Mouse (Mus musculus) embryonic facial prominence, embryonic 13.5 days (tissue): ENCODE data around the gene Ttc41. TPM values are rescaled to one million over a fixed set of nuclear protein-coding genes. Genes with fewer than 3 reads are reported as not detected.

Source experiments
- ATAC-seq: fragments of 200-750 bp; cut with Nextera tagmentation; 2 replicates; pipeline ENCODE4 v1.8.0; 2017; ENCODE audit warnings: low read depth; ENCODE audit not compliant: insufficient number of reproducible peaks, insufficient read depth, low FRiP score, low TSS enrichment
- H3K27ac ChIP-seq: fragments of 300-500 bp; sonication (generic); 2 replicates; pipeline ENCODE4 v1.5.1; 2015; ENCODE audit warnings: moderate library complexity, mild to moderate bottlenecking, inconsistent platforms
- H3K27me3 ChIP-seq: fragments of 300-500 bp; sonication (generic); 2 replicates; pipeline ENCODE4 v1.6.1; 2015; ENCODE audit warnings: mild to moderate bottlenecking, inconsistent platforms
- H3K36me3 ChIP-seq: fragments of 300-500 bp; sonication (generic); 2 replicates; pipeline ENCODE4 v1.6.1; 2015; ENCODE audit warnings: mild to moderate bottlenecking, inconsistent platforms
- H3K4me1 ChIP-seq: fragments of 300-500 bp; sonication (generic); 2 replicates; pipeline ENCODE4 v1.6.1; 2015; ENCODE audit warnings: inconsistent platforms
- H3K4me2 ChIP-seq: fragments of 300-500 bp; sonication (generic); 2 replicates; pipeline ENCODE4 v1.6.1; 2015; ENCODE audit warnings: moderate library complexity, mild to moderate bottlenecking, inconsistent platforms
- H3K4me3 ChIP-seq: fragments of 300-500 bp; sonication (generic); 2 replicates; pipeline ENCODE4 v1.5.1; 2015; ENCODE audit warnings: mild to moderate bottlenecking, inconsistent platforms
- H3K9ac ChIP-seq: fragments of 300-500 bp; sonication (generic); 2 replicates; pipeline ENCODE4 v1.6.1; 2015; ENCODE audit warnings: mild to moderate bottlenecking, inconsistent platforms
- H3K9me3 ChIP-seq: fragments of 300-500 bp; sonication (generic); 2 replicates; pipeline ENCODE4 v1.6.1; 2016; ENCODE audit warnings: inconsistent platforms
- WGBS: fragments of 180-500 bp; shearing (Covaris S2); methylation state at CpG from one replicate; pipeline ENCODE4 v1.1.7; 2015; ENCODE audit warnings: mixed read lengths; 5-methylcytosine and 5-hydroxymethylcytosine counted together
- polyA plus RNA-seq: library from polyadenylated mRNA; unstranded; fragments of >200 nt; fragmentation: Nextera tagmentation; extraction: Ambion mirVana; gene quantifications from 2 replicates; pipeline ENCODE4 v1.2.1, GENCODE M21; 2015

Ttc41 gene
- polyA plus RNA-seq, 1 experiment from 2014 or later, result 1.7 TPM

DNA sequence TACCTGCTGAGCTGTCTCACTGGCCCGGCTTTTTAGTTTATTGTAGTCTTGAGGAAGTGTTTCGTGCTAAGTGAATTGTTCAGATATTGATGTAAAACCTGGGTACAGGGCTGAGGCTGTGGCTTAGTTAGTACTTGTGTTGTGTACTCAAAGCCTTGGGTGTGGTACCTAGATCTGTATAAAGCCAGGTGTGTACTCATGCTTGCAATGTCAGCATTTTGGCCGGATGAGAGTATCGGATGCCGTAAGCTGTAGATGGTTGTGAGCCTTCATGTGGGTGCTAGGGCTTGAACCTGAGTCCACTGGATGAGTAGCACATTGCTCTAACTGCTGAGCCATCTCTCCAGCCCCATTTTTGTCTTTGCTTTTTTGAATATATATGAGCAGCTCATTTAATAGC is 80.5 kb downstream of the Ttc41 start:
- no peaks in the 10 kb centered on the region for H3K27me3 ChIP-seq
- H3K4me1 ChIP-seq, result peaks cover 15% of the 10 kb centered on the region
- H3K27ac ChIP-seq, result no peak overlapping the region
- 94% methylated on average over 5 of the region's 5 CpGs for WGBS
- no peaks in the 10 kb centered on the region for H3K9me3 ChIP-seq
- H3K4me3 ChIP-seq, result no peak overlapping the region
- no peaks in the 10 kb centered on the region for H3K36me3 ChIP-seq
- H3K9ac ChIP-seq, result no peak overlapping the region
- H3K4me2 ChIP-seq, result no peak overlapping the region
- no peak for ATAC-seq

DNA sequence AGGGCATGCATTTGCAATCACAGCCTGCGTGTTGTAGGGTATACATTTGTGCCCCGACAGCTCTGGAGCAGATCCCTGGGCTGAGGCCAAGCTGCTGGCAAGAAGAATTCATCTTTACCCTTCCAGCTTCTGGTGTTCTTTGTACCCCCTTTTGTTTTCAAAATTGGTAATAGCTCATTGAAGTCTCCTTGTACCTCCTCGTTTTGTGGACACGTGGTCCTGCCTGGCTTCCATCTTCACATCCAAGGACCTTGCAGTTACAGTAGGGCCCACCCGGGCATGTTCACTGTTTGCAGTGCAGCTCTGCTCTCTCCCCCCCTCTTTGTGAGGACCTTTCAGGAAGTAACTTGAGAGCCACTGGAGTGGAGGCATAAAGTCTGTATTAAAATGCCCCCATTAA is 82.6 kb downstream of the Ttc41 start:
- WGBS, result 39% methylated on average over 5 of the region's 5 CpGs
- no peak overlapping the region for H3K27ac ChIP-seq
- H3K36me3 ChIP-seq, result no peaks in the 10 kb centered on the region
- H3K9me3 ChIP-seq, result no peaks in the 10 kb centered on the region
- H3K4me2 ChIP-seq, result no peak overlapping the region
- H3K4me1 ChIP-seq, result peaks cover 18% of the 10 kb centered on the region; the same call in 1 of the 2 replicates
- no peak overlapping the region for H3K9ac ChIP-seq
- H3K27me3 ChIP-seq, result no peaks in the 10 kb centered on the region
- no peak overlapping the region for H3K4me3 ChIP-seq
- no peak for ATAC-seq

DNA sequence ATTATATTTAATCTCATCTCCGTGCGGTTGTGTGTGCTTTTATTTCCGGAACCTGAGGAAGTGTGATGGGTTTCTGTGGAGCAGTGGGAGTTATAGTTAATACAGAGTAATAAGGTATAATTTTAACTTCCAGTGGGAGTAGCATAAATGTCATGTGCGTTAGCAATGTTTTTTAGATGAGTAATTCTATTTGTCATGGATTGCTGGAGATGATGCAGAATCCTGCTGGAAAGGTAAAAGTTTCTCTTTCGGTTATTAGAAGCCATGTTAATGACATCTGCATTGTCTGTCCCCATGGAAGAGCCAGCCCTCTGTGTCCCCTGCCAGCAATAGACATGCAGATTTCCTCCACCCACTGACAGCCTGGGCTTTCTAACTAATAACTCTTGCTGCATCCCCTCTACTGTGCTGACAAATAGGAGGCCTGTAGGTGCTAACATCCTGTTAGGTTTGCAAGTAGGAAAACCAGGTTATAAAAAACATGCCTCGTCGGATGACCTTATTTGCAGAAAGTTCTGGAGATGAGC is 83.6 kb downstream of the Ttc41 start:
- no peak for ATAC-seq

DNA sequence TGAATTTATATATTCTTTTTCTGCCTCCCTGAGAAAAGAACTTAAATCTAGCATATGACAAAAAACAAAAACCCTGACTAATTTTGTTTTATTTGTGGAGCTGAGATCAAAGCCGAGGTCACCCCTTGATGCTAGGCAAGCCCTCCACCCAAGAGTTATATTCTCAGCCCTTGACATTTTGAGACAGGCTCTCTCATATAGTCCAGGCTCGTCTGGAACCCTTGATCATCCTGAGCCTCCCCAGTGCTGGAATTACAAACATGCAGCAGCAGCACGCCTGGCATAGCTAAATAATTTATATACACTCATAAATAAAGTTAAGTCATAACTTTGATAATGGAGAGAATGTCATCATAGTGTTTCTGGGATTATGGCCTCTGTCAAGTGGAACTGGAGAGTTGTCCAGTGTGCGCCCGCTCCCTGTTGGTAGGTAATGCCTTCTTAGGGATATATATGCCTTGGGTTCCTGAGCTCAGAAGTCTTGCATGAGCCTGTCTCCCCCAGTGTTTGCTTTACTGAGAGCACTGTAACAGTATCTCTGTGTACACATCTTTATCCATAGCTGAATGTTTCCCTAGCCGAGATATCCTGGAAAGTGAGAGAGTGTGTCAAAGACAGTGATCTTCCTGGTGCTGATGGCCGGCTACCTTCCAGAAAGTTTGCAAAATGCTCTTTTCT is 86.0 kb downstream of the Ttc41 start:
- no peak overlapping the region for H3K4me3 ChIP-seq
- no peak overlapping the region for H3K9ac ChIP-seq
- no peak overlapping the region for H3K4me2 ChIP-seq
- no peak overlapping the region for H3K27ac ChIP-seq
- no peak for ATAC-seq
- H3K36me3 ChIP-seq, result no peaks in the 10 kb centered on the region
- H3K9me3 ChIP-seq, result no peaks in the 10 kb centered on the region
- H3K27me3 ChIP-seq, result no peaks in the 10 kb centered on the region
- H3K4me1 ChIP-seq, result peaks cover 18% of the 10 kb centered on the region; the same call in 1 of the 2 replicates
- WGBS, result 67% methylated on average over 7 of the region's 7 CpGs

More for the DNA sequence above, 83.6 kb downstream of the Ttc41 start:
- H3K27ac ChIP-seq, result no peak overlapping the region
- H3K27me3 ChIP-seq, result no peaks in the 10 kb centered on the region
- peaks cover 18% of the 10 kb centered on the region; the same call in 1 of the 2 replicates for H3K4me1 ChIP-seq
- no peak overlapping the region for H3K9ac ChIP-seq
- no peaks in the 10 kb centered on the region for H3K36me3 ChIP-seq
- no peak overlapping the region for H3K4me3 ChIP-seq
- no peaks in the 10 kb centered on the region for H3K9me3 ChIP-seq
- no peak overlapping the region for H3K4me2 ChIP-seq
- WGBS, result 76% methylated on average over 7 of the region's 7 CpGs

DNA sequence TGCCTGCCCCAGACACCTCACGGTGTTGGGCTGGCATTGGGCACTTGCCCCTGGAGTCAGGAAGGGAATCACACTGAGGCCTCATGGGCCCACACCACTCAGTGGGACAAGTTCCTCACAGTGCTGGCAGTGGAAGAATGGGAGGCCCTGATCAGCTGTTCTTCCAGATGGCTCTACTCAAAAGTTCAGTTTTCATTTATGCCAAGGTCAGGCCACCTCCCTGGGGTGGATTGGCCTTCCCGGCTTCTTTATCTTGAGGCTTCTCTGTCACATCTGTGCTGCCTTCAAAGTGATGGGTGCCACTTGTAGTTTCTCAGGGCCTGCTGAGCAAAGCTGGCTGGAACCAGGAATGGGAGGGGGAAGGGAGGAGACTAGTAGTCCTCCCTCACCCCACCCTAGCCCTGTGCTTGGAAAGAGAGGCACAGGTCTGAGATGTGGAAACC is 87.9 kb downstream of the Ttc41 start:
- Histone ChIP-seq H3K4me3 (no peak overlapping the region), H3K4me1 (peaks cover 9% of the 10 kb centered on the region; the same call in 1 of the 2 replicates), H3K27me3 (no peaks in the 10 kb centered on the region), H3K4me2 (no peak overlapping the region), H3K27ac (no peak overlapping the region), H3K9ac (no peak overlapping the region), H3K9me3 (no peaks in the 10 kb centered on the region), H3K36me3 (no peaks in the 10 kb centered on the region)
- 67% methylated on average over 2 of the region's 2 CpGs for WGBS
- ATAC-seq, result no peak

DNA sequence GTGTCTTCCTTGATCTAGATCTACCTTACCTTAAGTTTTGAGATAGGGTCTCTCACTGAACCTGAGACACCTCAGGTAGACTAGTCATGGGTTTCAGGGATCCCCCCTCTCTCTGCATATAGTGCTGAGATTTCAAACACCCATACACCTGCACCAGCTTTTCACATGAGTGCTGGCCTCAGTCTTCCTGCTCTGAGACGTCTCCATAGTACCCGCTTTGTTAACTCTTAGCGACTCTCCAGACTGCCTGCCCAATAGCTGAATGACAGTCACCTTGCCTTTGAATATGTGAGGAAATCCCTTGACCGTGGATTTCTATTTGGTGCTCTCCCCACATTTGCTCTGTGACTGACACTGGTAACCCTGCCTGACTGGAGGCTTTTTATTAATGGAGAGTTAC is 88.6 kb downstream of the Ttc41 start:
- no peak for ATAC-seq
- no peaks in the 10 kb centered on the region for H3K27me3 ChIP-seq

DNA sequence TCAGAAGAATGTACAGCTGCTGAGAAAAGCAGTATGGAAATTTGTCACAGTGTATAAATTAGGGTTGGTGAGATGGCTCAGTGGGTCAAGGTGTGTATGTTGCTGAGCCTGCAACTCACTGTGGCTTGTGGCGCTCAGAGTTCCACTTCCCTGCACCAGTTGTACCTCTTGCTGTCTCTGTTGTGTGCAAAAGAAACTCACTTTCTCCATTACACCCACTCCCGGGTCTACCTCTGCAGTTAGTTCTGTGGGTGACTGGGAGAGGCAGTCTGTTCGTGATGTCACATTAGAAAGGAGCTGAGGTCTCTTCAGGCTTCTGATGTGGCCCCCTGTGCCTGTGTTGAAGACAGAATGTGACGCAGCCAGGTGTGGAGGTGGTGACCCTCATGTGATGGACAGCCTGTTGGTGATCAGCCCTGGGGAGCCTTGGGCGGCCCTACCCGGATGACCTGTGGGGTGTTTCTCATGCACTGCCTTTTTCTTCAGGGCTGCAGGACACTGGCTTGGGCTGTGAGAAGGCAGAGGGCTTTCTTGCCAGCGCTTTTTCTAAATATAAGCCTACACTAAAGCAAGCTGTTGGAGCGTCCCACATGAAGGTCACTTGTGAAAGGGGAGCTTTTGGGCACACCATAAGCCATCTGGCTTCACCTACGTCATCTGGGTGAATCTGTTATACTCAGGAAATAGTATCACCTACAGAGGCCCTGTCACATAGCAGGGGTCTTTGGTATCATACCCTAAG is 89.4 kb downstream of the Ttc41 start:
- Histone ChIP-seq H3K27me3 (no peaks in the 10 kb centered on the region), H3K27ac (no peak overlapping the region), H3K4me3 (no peak overlapping the region), H3K9ac (no peak overlapping the region), H3K9me3 (no peaks in the 10 kb centered on the region), H3K4me1 (peaks cover 9% of the 10 kb centered on the region; the same call in 1 of the 2 replicates), H3K4me2 (no peak overlapping the region), H3K36me3 (no peaks in the 10 kb centered on the region)
- ATAC-seq, result no peak
- WGBS, result 88% methylated on average over 9 of the region's 9 CpGs

More for the DNA sequence above, 88.6 kb downstream of the Ttc41 start:
- no peak overlapping the region for H3K4me3 ChIP-seq
- no peaks in the 10 kb centered on the region for H3K9me3 ChIP-seq
- H3K27ac ChIP-seq, result no peak overlapping the region
- peaks cover 9% of the 10 kb centered on the region; the same call in 1 of the 2 replicates for H3K4me1 ChIP-seq
- 87% methylated on average over 4 of the region's 4 CpGs for WGBS
- H3K4me2 ChIP-seq, result no peak overlapping the region
- H3K9ac ChIP-seq, result no peak overlapping the region
- no peaks in the 10 kb centered on the region for H3K36me3 ChIP-seq

DNA sequence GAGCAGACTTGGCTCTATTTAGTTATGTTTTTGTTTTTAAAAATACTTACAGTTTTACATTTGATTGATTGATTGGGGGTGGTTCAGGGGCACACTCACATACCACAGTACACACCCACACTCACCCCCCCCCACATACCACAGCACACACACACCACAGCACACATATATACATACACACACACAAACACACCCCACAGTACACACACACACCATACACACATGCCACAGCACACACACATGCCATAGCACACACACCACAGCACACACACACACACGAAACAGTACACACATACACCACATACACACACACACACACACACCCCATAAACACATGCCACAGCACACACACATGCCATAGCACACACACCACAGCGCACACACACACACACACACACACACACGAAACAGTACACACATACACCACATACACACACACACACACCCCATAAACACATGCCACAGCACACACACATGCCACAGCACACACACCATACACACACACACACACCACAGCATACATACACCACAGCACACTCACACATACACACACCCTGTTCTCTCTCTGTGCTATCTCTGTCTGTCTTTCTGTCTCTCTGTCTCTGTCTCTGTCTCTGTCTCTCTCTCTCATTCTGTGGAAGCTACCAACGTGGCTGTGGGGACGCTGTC is 90.6 kb downstream of the Ttc41 start:
- no peak for ATAC-seq
- no peaks in the 10 kb centered on the region for H3K9me3 ChIP-seq

DNA sequence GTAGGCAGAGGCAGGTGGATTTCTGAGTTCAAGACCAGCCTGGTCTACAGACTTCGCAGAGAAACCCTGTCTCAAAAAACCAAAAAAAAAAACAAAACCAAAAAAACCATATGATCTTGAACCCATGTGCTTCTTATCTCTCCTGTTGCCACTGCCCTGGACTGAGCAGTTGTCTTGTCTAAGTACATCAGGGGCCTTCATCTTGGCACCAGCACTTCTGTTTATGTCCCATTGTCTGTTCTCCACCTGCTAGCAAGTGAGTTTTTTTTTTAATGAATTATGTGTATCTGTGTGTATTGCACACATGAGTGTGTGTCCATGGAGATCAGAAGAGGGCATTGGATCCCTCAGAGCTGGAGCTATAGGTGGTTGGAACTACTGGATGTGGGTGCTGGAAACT is 101.8 kb downstream of the Ttc41 start:
- Histone ChIP-seq H3K36me3 (0 out of 2 replicates have a peak, but pooled peaks cover 4% of the 10 kb centered on the region), H3K9ac (no peak overlapping the region), H3K4me2 (no peak overlapping the region), H3K9me3 (no peaks in the 10 kb centered on the region), H3K27ac (no peak overlapping the region), H3K4me1 (peaks cover 13% of the 10 kb centered on the region; the same call in 1 of the 2 replicates), H3K27me3 (no peaks in the 10 kb centered on the region), H3K4me3 (no peak overlapping the region)
- no peak for ATAC-seq
- WGBS, result 96% methylated on average over 1 of the region's 1 CpGs

More for the DNA sequence above, 90.6 kb downstream of the Ttc41 start:
- H3K4me1 ChIP-seq, result peaks cover 6% of the 10 kb centered on the region; the same call in 1 of the 2 replicates
- H3K9ac ChIP-seq, result no peak overlapping the region
- 94% methylated on average over 5 of the region's 5 CpGs for WGBS
- H3K27ac ChIP-seq, result no peak overlapping the region
- H3K4me2 ChIP-seq, result no peak overlapping the region
- H3K36me3 ChIP-seq, result no peaks in the 10 kb centered on the region
- H3K27me3 ChIP-seq, result no peaks in the 10 kb centered on the region
- H3K4me3 ChIP-seq, result no peak overlapping the region

DNA sequence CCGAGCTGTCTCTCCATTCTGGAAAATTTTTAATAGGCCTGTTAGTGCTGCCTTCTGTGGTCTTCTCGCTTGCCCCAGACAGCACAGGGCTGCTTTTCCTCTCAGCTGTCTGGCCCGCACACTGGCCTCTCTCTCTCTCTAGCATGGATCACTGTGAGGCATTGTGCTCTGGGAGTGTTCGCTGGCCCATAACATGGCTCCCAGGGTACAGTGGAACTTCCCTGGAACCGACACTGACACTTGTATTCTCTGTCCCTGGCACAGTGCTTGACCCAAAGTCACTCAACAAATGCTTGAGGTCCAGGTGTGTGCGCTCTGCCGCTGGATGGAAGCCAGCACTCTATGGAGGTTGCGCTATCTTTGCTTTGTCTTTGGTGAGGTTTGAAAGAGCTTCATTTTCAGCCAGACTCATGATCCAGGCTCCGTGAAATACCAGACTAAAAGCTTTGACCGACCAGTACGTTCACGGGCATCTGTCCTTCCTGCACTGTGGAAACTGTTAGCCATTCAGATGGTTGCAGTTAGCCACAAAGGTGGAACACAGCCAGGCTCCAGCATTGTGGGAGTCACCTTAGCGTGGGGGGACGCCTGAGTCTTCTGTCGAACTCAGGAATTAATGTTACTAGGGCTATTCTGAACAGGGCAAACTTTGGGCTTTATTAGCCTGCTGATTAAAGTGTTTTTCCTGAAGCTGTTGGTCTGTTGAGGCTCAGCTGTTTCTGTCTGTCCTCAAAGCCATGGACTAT is 102.6 kb downstream of the Ttc41 start:
- no peaks in the 10 kb centered on the region for H3K9me3 ChIP-seq
- no peak overlapping the region for H3K27ac ChIP-seq
- no peak overlapping the region for H3K4me3 ChIP-seq
- peaks cover 13% of the 10 kb centered on the region; the same call in 1 of the 2 replicates for H3K4me1 ChIP-seq
- H3K27me3 ChIP-seq, result no peaks in the 10 kb centered on the region
- 78% methylated on average over 15 of the region's 15 CpGs for WGBS
- no peak for ATAC-seq
- H3K4me2 ChIP-seq, result no peak overlapping the region
- no peak overlapping the region for H3K9ac ChIP-seq
- 0 out of 2 replicates have a peak, but pooled peaks cover 4% of the 10 kb centered on the region for H3K36me3 ChIP-seq

DNA sequence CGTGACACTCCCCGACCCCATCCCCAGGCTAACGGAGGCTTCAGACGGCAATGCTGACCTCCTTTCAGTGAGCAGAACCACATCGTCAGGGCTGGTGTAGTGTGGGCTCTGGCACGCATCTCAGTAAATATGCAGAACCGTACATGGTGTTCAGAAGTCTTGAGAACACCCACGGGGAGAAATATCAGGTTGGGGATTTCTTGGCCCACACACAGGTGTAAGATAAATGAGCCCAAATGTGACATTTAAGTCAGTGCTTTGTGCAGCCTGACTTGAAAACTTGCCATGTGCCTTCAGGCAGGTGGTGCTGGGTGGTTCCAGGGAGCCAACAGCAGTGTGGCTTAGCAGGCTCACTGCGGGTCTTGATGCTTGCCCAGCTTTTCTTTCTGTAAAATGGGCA is 104.4 kb downstream of the Ttc41 start:
- Histone ChIP-seq H3K36me3 (0 out of 2 replicates have a peak, but pooled peaks cover 4% of the 10 kb centered on the region), H3K9me3 (no peaks in the 10 kb centered on the region), H3K27ac (no peak overlapping the region), H3K4me1 (peaks cover 27% of the 10 kb centered on the region), H3K4me2 (no peak overlapping the region), H3K27me3 (no peaks in the 10 kb centered on the region), H3K4me3 (no peak overlapping the region), H3K9ac (no peak overlapping the region)
- no peak for ATAC-seq
- WGBS, result 75% methylated on average over 9 of the region's 9 CpGs
